Mouse (Mus musculus) liver, embryonic 11.5 days (tissue): ENCODE measurements at regions not wholly inside any gene's neighbourhood (a gene's known extent, or its start where the extent isn't known, plus 50 kb on each side); places are given as distances from the start of the nearest gene placed in this dataset.

Source experiments
- ATAC-seq: fragments of 200-750 bp; cut with Nextera tagmentation; replicated peaks from 2 replicates; pipeline ENCODE4 v1.8.0; 2017; ENCODE audit warnings: moderate number of reproducible peaks, mild to moderate bottlenecking, moderate TSS enrichment, moderate library complexity; ENCODE audit not compliant: low FRiP score
- DNase-seq: peaks from one replicate; pipeline ENCODE4 v3.0.0-alpha.2; 2017; ENCODE audit warnings: low spot score
- H3K27ac ChIP-seq: fragments of 300-500 bp; sonication (generic); 2 replicates; pipeline ENCODE4 v1.5.1; 2014; ENCODE audit warnings: mild to moderate bottlenecking, low read depth, low read length, control low read depth
- H3K27me3 ChIP-seq: fragments of 300-500 bp; sonication (generic); replicated peaks from 2 replicates; pipeline ENCODE4 v1.6.1; 2014; ENCODE audit warnings: low read length, mixed read lengths; ENCODE audit not compliant: control insufficient read depth, insufficient read depth
- H3K36me3 ChIP-seq: fragments of 300-500 bp; sonication (generic); 2 replicates; pipeline ENCODE4 v1.6.1; 2014; ENCODE audit warnings: mild to moderate bottlenecking, low read length, moderate library complexity, mixed read lengths; ENCODE audit not compliant: control insufficient read depth, insufficient read depth
- H3K4me1 ChIP-seq: fragments of 300-500 bp; sonication (generic); replicated peaks from 2 replicates; pipeline ENCODE4 v1.6.1; 2014; ENCODE audit warnings: low read length, mixed read lengths; ENCODE audit not compliant: control insufficient read depth, insufficient read depth
- H3K4me2 ChIP-seq: fragments of 300-500 bp; sonication (generic); 2 replicates; pipeline ENCODE4 v1.6.1; 2014; ENCODE audit warnings: mild to moderate bottlenecking, control low read depth, moderate library complexity
- H3K4me3 ChIP-seq: fragments of 300-500 bp; sonication (generic); 2 replicates; pipeline ENCODE4 v1.5.1; 2014; ENCODE audit warnings: low read depth, low read length, control low read depth
- H3K9ac ChIP-seq: fragments of 300-500 bp; sonication (generic); 2 replicates; pipeline ENCODE4 v1.6.1; 2014; ENCODE audit warnings: low read depth, low read length, control low read depth
- H3K9me3 ChIP-seq: fragments of 300-500 bp; sonication (generic); 2 replicates; pipeline ENCODE4 v1.6.1; 2016; ENCODE audit warnings: low read length, inconsistent platforms, mixed read lengths; ENCODE audit not compliant: control insufficient read depth
- WGBS: fragments of 180-500 bp; shearing (Covaris S2); extraction: QIAGEN DNeasy Blood & Tissue Kit; methylation state at CpG from one replicate; pipeline ENCODE4 v1.1.7; 2014; 5-methylcytosine and 5-hydroxymethylcytosine counted together

DNA sequence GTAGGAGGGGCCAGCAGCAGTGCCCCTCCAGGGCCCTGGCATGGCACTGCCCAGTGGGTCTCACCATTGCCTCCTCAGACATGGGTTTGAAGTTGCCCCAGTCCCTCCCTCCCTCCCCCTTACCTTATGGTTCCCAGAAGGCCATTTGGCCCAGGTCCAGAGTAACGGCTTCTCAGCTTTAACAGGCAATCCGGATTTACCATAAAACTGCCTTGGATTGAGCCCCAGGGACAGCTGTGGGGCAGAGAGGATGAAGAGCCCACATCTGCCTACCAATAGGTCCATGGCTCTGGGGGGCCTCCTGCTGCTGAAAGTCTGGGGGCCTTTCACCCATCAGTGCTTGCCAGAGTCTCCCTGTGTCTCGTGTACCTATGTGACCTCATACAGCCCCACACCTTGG is 222.9 kb upstream of the Sulf2 start:
- Histone ChIP-seq H3K27me3 (no peaks in the 10 kb centered on the region), H3K27ac (no peak overlapping the region), H3K4me2 (no peak overlapping the region), H3K36me3 (no peaks in the 10 kb centered on the region), H3K9me3 (no peaks in the 10 kb centered on the region), H3K4me1 (no peaks in the 10 kb centered on the region), H3K9ac (no peak overlapping the region), H3K4me3 (no peak overlapping the region)
- 63% methylated on average over 3 of the region's 3 CpGs for WGBS
- DNase-seq: no peak
- no peak for ATAC-seq

DNA sequence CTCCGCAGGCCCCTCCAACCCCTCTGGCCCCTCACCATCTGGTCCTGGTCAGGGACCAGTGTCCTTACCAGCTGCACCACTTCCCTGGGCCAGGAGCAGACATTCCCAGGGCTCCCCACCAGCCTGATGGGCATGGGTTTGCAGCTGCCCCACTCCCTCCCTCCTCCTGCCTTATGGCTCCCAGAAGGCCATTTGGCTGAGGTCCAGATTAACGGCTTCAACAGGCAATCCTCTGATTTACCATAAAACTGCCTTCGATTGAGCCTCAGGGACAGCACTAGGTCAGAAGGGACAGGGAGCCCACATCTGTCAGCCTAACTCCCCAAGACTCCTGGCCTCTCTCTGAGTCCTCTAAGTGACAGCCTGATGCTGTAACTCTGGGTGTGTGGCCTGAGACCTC is 221.9 kb upstream of the Sulf2 start:
- Histone ChIP-seq H3K4me2 (no peak overlapping the region), H3K4me3 (no peak overlapping the region), H3K4me1 (no peaks in the 10 kb centered on the region), H3K9me3 (no peaks in the 10 kb centered on the region), H3K27me3 (no peaks in the 10 kb centered on the region), H3K36me3 (no peaks in the 10 kb centered on the region), H3K27ac (no peak overlapping the region), H3K9ac (no peak overlapping the region)
- no peak for ATAC-seq
- 29% methylated on average over 3 of the region's 3 CpGs for WGBS
- no peak for DNase-seq

GRCm38 (mm10) chr2:166375639-166376038 is 220.2 kb upstream of the Sulf2 start:
- Histone ChIP-seq H3K9me3 (no peaks in the 10 kb centered on the region), H3K4me3 (no peak overlapping the region), H3K36me3 (no peaks in the 10 kb centered on the region), H3K27me3 (no peaks in the 10 kb centered on the region), H3K4me2 (no peak overlapping the region), H3K4me1 (no peaks in the 10 kb centered on the region), H3K27ac (no peak overlapping the region), H3K9ac (no peak overlapping the region)
- ATAC-seq: no peak
- no peak for DNase-seq
- WGBS: 80% methylated on average over 12 of the region's 12 CpGs

DNA sequence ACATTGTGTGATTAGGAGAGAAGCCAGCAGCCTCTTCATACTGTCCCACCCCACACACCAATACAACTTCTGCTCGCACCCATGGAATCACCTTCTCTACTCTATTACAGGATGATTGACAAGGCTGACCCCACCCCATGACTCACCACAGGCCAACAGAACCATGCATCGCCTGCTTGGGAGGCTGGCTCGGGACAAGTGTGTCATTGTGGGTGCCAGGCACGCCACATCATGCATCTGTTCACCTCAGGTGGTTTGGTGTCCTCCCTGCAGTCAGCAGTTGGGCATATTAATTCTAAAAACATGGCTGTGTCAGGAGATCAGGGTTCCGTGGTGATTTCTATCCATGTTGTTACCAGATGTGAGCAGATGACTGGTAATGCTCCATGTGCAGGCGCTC is 215.3 kb upstream of the Sulf2 start:
- ATAC-seq: no peak
- WGBS: 76% methylated on average over 6 of the region's 6 CpGs
- no peaks in the 10 kb centered on the region for H3K36me3 ChIP-seq
- H3K9me3 ChIP-seq: no peaks in the 10 kb centered on the region
- H3K4me2 ChIP-seq: no peak overlapping the region
- H3K4me1 ChIP-seq: no peaks in the 10 kb centered on the region
- DNase-seq: no peak
- no peak overlapping the region for H3K4me3 ChIP-seq
- no peak overlapping the region for H3K27ac ChIP-seq
- no peaks in the 10 kb centered on the region for H3K27me3 ChIP-seq
- H3K9ac ChIP-seq: no peak overlapping the region

GRCm38 (mm10) chr2:166361645-166362044 is 206.2 kb upstream of the Sulf2 start:
- Histone ChIP-seq H3K27me3 (no peaks in the 10 kb centered on the region), H3K4me1 (no peaks in the 10 kb centered on the region), H3K4me3 (no peak overlapping the region), H3K27ac (no peak overlapping the region), H3K36me3 (no peaks in the 10 kb centered on the region), H3K4me2 (no peak overlapping the region), H3K9me3 (no peaks in the 10 kb centered on the region), H3K9ac (no peak overlapping the region)
- no peak for DNase-seq
- 66% methylated on average over 6 of the region's 6 CpGs for WGBS
- no peak for ATAC-seq

DNA sequence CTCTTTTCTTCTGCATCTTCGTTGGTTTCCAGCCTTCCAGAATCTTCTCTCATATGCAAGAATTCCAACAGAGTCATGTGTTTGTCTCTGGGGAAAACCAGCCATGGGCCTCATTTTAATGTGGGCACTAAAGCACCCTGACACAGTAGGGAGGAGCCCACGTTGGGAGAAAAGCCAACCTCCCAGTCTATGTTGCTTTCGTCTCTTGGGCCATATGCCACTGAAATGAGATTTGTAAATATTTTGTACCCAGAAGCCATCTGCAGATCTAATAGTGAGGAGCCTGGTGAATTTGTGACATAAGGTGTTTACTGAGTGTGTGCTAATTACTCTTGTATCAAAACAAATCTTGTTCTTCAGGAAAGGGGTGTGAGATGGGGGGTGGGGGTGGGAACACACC is 205.3 kb upstream of the Sulf2 start:
- H3K9me3 ChIP-seq: no peaks in the 10 kb centered on the region
- ATAC-seq (no peak), DNase-seq (no peak)
- 74% methylated on average over 3 of the region's 3 CpGs for WGBS
- H3K27me3 ChIP-seq: no peaks in the 10 kb centered on the region
- H3K36me3 ChIP-seq: no peaks in the 10 kb centered on the region
- no peaks in the 10 kb centered on the region for H3K4me1 ChIP-seq
- H3K4me2 ChIP-seq: no peak overlapping the region
- no peak overlapping the region for H3K27ac ChIP-seq
- no peak overlapping the region for H3K9ac ChIP-seq
- no peak overlapping the region for H3K4me3 ChIP-seq

- H3K9ac ChIP-seq: no peak overlapping the region
- no peak overlapping the region for H3K4me3 ChIP-seq
- H3K4me1 ChIP-seq: no peaks in the 10 kb centered on the region
- ATAC-seq (no peak), DNase-seq (no peak)
- H3K36me3 ChIP-seq: no peaks in the 10 kb centered on the region
- no peak overlapping the region for H3K4me2 ChIP-seq
- no peaks in the 10 kb centered on the region for H3K27me3 ChIP-seq
- H3K9me3 ChIP-seq: no peaks in the 10 kb centered on the region
- H3K27ac ChIP-seq: no peak overlapping the region
- WGBS: 77% methylated on average over 13 of the region's 13 CpGs
Observed at GRCm38 (mm10) chr2:166359995-166360394, 204.5 kb upstream of the Sulf2 start.

DNA sequence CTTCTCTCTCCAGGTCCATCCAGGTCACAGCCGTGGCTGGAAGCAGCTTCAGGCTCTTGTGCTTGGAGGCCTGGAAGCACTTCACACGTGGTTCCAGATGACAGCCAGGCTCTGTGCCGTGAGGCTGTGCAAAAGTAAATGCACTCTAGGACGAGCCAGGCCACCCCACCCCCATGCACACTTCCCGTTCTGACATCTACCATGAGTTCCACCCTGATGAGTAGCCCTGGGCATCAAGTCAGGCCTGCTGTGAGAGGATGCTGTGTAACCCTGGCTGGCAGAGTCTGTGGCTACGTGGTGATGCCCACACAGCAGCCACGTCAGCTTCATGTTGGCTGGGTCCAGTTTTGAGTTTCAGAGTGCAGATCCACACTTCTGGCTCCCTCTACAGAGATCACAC is 202.4 kb upstream of the Sulf2 start:
- no peak overlapping the region for H3K4me2 ChIP-seq
- DNase-seq (no peak), ATAC-seq (no peak)
- H3K27ac ChIP-seq: no peak overlapping the region
- H3K27me3 ChIP-seq: no peaks in the 10 kb centered on the region
- H3K4me1 ChIP-seq: peaks cover 10% of the 10 kb centered on the region
- no peaks in the 10 kb centered on the region for H3K9me3 ChIP-seq
- H3K9ac ChIP-seq: no peak overlapping the region
- no peaks in the 10 kb centered on the region for H3K36me3 ChIP-seq
- H3K4me3 ChIP-seq: no peak overlapping the region
- WGBS: 45% methylated on average over 7 of the region's 7 CpGs

GRCm38 (mm10) chr2:166355944-166356343 is 200.5 kb upstream of the Sulf2 start:
- no peak for DNase-seq
- 77% methylated on average over 7 of the region's 7 CpGs for WGBS
- no peak overlapping the region for H3K4me3 ChIP-seq
- H3K36me3 ChIP-seq: no peaks in the 10 kb centered on the region
- H3K9me3 ChIP-seq: no peaks in the 10 kb centered on the region
- no peak overlapping the region for H3K27ac ChIP-seq
- ATAC-seq: no peak
- peaks cover 16% of the 10 kb centered on the region for H3K4me1 ChIP-seq
- H3K9ac ChIP-seq: no peak overlapping the region
- H3K4me2 ChIP-seq: no peak overlapping the region
- H3K27me3 ChIP-seq: no peaks in the 10 kb centered on the region
